In the genomic region with DNA sequence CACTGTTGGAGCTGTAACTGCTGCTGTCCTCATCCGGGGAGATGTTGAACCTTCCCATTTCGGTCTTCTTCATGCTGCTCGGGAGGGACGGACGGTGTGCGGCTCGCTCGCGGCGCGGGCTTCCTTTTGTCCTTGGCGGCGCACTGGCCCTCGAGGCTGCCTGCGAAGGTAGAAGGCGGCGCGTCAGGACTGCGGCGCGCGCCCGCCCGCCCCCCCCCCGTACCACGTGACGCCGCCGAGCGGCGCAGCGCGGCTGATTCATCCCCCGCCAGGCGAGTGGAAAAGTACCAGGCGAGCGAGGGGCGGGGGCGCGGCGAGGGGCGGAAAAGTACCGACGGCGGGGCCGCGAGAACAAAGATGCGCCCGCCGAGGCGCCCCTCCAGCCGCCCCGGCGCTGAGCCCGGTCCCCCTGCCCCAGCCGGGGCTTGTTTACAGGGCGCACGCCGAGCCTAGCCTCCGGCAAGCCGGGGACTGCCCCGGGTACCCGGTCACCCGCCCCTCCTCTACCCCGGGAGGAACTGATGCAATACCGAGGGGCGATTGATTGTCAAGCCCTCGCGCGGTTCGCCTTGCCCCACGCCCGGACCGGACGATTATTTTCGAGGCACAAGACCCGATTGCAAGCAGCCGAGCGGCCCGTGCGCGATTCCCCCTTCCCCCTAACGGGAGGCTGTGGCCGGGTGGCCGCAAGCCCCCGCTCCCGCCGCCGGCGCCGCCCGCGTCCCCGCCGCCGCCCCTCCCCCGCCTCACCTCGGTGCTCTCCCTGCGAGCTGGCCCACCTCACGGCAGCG, we compare ENCODE assay signal across 8 mouse cellular contexts. TPM values are rescaled to one million over a fixed set of nuclear protein-coding genes. Genes with fewer than 3 reads are reported as not detected.
DNase-seq lines count a peak whose midpoint lies in the region; ATAC-seq and TF ChIP-seq lines count a peak whose summit lies in the region.

No protein-coding gene starts in this region.

- no peak for TF ChIP-seq CTCF in olfactory bulb, adult 2 months (IDR thresholded peaks at IDR 0.05; ENCODE audit: insufficient read depth, low read depth, low read length)

- peak overlapping the region; percentile 93 for H3K9ac ChIP-seq in lung, embryonic 15.5 days

- peak overlapping the region; percentile 75 for H3K4me2 ChIP-seq in lung, embryonic 15.5 days

- H3K36me3 ChIP-seq in lung, embryonic 15.5 days, result peaks cover 17% of the 10 kb centered on the region

- H3K9me3 ChIP-seq in lung, embryonic 15.5 days, result no peaks in the 10 kb centered on the region

- H3K27me3 ChIP-seq in lung, embryonic 15.5 days, result no peaks in the 10 kb centered on the region

- ATAC-seq in lung, embryonic 15.5 days (ENCODE audit: borderline replicate concordance, extremely low read depth, low FRiP score, low TSS enrichment), result peak; percentile 85

- peak overlapping the region; percentile 78 for H3K4me3 ChIP-seq in lung, embryonic 15.5 days
- H3K4me3 ChIP-seq in olfactory bulb, adult 2 months (ENCODE audit: insufficient read depth, low read depth, low read length), result peak overlapping the region; percentile 68

- peak overlapping the region; percentile 98 for H3K27ac ChIP-seq in lung, embryonic 15.5 days
- peak overlapping the region; percentile 97 for H3K27ac ChIP-seq in olfactory bulb, adult 2 months (ENCODE audit: insufficient read depth, low read depth, low read length)

- TF ChIP-seq POLR2A in olfactory bulb, adult 2 months (IDR thresholded peaks at IDR 0.05; ENCODE audit: insufficient read depth, low read depth, low read length), result peak; percentile 70

- peaks cover 40% of the 10 kb centered on the region for H3K4me1 ChIP-seq in lung, embryonic 15.5 days
- H3K4me1 ChIP-seq in olfactory bulb, adult 2 months (ENCODE audit: control insufficient read depth, insufficient read depth, low read length), result peaks cover under 1% of the 10 kb centered on the region; the same call in 1 of the 2 replicates

- WGBS in lung, embryonic 15.5 days, result under 1% methylated on average over 80 of the region's 101 CpGs
- WGBS in olfactory bulb, adult 2 months, result under 1% methylated on average over 90 of the region's 101 CpGs

- DNase-seq in MN1 (ENCODE audit: low spot score), result peak; percentile 95
- DNase-seq in cerebellum, adult 8-10 months, result peak; percentile 90
- peak; percentile 88 for DNase-seq in forelimb bud, embryonic 11.5 days (ENCODE audit: low read depth, low spot score)
- peak; percentile 93 for DNase-seq in heart, postnatal 4 days
- peak; percentile 37 for DNase-seq in layer of hippocampus, adult 9-10 months (ENCODE audit: low spot score)
- peak; percentile 83 to 86 for DNase-seq in thymus, adult 18-20 months

RNA-seq across cellular contexts. Expression of a gene that starts 0.7 kb away (rescaled TPM):
- 100 to 1,000 TPM; 359 to 377 TPM for total RNA-seq in heart, postnatal 4 days (2021)
- polyA plus RNA-seq in lung, embryonic 15.5 days (2015; fragmentation: Nextera tagmentation; extraction: Ambion mirVana), result 131 and 138 TPM in 2 replicates
- polyA plus RNA-seq in olfactory bulb, adult 2 months (2012; ENCODE audit: insufficient read depth, insufficient read length, low replicate concordance, missing spikeins), result 275 TPM in 1 of 2 replicates, not detected in the other

RNA-seq across cellular contexts. Expression of a gene that starts 56.1 kb away (rescaled TPM):
- total RNA-seq in heart, postnatal 4 days (2021), result 10 to 100 TPM; 88.2 to 90.4 TPM
- polyA plus RNA-seq in lung, embryonic 15.5 days (2015; fragmentation: Nextera tagmentation; extraction: Ambion mirVana), result 56.4 and 62.0 TPM in 2 replicates
- 186 TPM in 1 of 2 replicates, not detected in the other for polyA plus RNA-seq in olfactory bulb, adult 2 months (2012; ENCODE audit: insufficient read depth, insufficient read length, low replicate concordance, missing spikeins)

Comparison
In these comparisons a context has a peak if more than half of its experiments do, and no peak if none do; other contexts are left out.
1. Peak in every context shown above with its lines: DNase-seq, ATAC-seq, H3K4me3 ChIP-seq and H3K27ac ChIP-seq.
2. DNase-seq: peak in every context shown above with its lines; median percentile 95 in MN1; 93 in heart, postnatal 4 days; 90 in cerebellum, adult 8-10 months; 88 in forelimb bud, embryonic 11.5 days; 84 in thymus, adult 18-20 months; 37 in layer of hippocampus, adult 9-10 months.